Mouse (Mus musculus): ENCODE data around the gene Ap3s2. TPM values are rescaled to one million over a fixed set of nuclear protein-coding genes. Genes with fewer than 3 reads are reported as not detected.

Gene Ap3s2
- polyA plus RNA-seq, 1 experiment from 2014 or later = 48.2 TPM

DNA sequence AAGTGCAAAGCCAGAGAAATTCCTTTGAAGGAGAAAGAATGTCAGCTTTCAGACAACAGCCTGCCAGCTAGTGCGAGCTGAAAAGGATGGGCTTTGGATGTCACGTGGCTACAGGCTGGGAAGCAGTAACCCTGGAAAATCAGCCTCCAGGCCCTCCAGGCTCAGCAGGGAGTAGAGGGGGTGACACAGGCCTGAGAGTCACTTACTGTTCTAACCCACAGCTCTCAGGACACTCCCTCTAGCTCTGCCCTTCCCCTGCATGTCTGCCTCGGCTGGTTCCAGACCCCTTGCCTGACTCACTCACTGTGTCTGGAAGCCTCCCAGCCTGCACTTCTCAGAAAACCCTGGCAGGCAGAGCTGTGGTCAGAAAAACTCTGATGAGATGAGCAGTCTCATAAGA, 39.5 kb downstream of the Ap3s2 start:
- H3K4me3 ChIP-seq (replicated peaks) = no peak overlapping the region
- peaks cover 60% of the 10 kb centered on the region for H3K36me3 ChIP-seq (replicated peaks)
- H3K9ac ChIP-seq = no peak overlapping the region
- no peaks in the 10 kb centered on the region for H3K4me1 ChIP-seq
- H3K9me3 ChIP-seq = no peaks in the 10 kb centered on the region
- no peak for ATAC-seq (ENCODE audit: low FRiP score)
- H3K4me2 ChIP-seq = no peak overlapping the region
- 61% methylated on average over 3 of the region's 3 CpGs for WGBS
- no peaks in the 10 kb centered on the region for H3K27me3 ChIP-seq
- H3K27ac ChIP-seq = no peak overlapping the region

GRCm38 (mm10) chr7:79880033-79880432, 40.4 kb downstream of the Ap3s2 start:
- no peak overlapping the region for H3K27ac ChIP-seq
- no peak for ATAC-seq (ENCODE audit: low FRiP score)
- no peak overlapping the region for H3K4me3 ChIP-seq (replicated peaks)
- peaks cover 54% of the 10 kb centered on the region for H3K36me3 ChIP-seq (replicated peaks)
- no peak overlapping the region for H3K9ac ChIP-seq
- no peak overlapping the region for H3K4me2 ChIP-seq
- WGBS = 85% methylated on average over 6 of the region's 6 CpGs
- no peaks in the 10 kb centered on the region for H3K27me3 ChIP-seq
- no peaks in the 10 kb centered on the region for H3K4me1 ChIP-seq
- no peaks in the 10 kb centered on the region for H3K9me3 ChIP-seq

GRCm38 (mm10) chr7:79878455-79879025, 41.9 kb downstream of the Ap3s2 start:
- peaks cover 49% of the 10 kb centered on the region for H3K36me3 ChIP-seq (replicated peaks)
- H3K4me2 ChIP-seq = no peak overlapping the region
- no peak overlapping the region for H3K9ac ChIP-seq
- H3K4me1 ChIP-seq = no peaks in the 10 kb centered on the region
- no peaks in the 10 kb centered on the region for H3K9me3 ChIP-seq
- H3K27ac ChIP-seq = no peak overlapping the region
- no peaks in the 10 kb centered on the region for H3K27me3 ChIP-seq
- no peak for ATAC-seq (ENCODE audit: low FRiP score)
- WGBS = 64% methylated on average over 2 of the region's 2 CpGs
- H3K4me3 ChIP-seq (replicated peaks) = no peak overlapping the region

DNA sequence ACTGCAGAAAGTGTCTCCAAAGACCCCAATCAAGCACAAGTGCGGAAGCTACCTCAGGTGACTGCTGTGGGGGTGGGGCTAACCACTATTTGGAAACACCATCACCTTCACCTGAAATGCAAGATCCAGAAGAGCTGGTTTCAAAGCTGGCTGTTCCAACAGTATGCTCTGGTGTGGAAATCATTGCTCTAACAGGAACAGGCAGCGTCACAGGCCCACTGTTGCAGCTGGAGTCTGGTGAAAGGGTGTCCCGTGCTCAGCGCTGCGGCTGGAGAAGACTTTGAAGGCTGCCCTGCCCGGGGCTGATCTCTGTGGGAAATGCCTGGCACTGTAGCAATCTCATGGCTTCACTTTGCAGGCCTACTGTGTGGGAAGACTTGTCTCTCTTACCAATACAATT, 47.0 kb downstream of the Ap3s2 start:
- no peak overlapping the region for H3K9ac ChIP-seq
- no peak overlapping the region for H3K4me2 ChIP-seq
- no peaks in the 10 kb centered on the region for H3K27me3 ChIP-seq
- H3K9me3 ChIP-seq = no peaks in the 10 kb centered on the region
- 87% methylated on average over 6 of the region's 6 CpGs for WGBS
- no peak for ATAC-seq (ENCODE audit: low FRiP score)
- H3K27ac ChIP-seq = no peak overlapping the region
- H3K4me1 ChIP-seq = peaks cover 6% of the 10 kb centered on the region; the same call in 1 of the 2 replicates
- no peak overlapping the region for H3K4me3 ChIP-seq (replicated peaks)
- H3K36me3 ChIP-seq (replicated peaks) = 0 out of 2 replicates have a peak, but pooled peaks cover 8% of the 10 kb centered on the region

DNA sequence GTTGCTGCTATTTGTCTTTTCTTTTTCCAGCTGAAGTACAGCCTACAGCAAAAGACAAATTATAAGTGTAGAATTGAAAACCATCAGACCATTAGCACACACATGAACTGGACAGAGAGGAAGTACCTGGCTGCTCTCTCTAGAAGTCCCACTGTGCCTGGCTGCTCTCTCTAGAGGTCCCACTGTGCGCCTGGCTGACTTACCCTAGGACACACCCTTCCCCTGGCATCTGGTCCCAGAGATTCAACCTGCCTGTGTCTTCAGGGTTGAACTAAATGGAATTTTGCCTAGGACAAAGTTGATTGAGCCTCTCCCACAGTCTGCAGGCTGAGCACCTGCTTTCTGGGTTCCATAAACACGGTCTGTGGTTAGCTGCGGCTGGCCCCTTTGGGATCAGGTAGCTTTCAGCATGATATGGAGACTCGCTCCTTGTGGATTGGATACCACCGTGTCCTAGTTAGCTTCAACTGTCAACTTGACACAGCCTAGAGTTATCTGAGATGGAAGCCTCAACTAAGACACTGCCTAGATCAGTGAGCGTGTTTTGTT, 48.6 kb downstream of the Ap3s2 start:
- Histone ChIP-seq H3K27ac (no peak overlapping the region), H3K9me3 (no peaks in the 10 kb centered on the region), H3K4me2 (no peak overlapping the region), H3K9ac (no peak overlapping the region), H3K4me3 (replicated peaks) (no peak overlapping the region), H3K27me3 (no peaks in the 10 kb centered on the region), H3K4me1 (peaks cover 7% of the 10 kb centered on the region), H3K36me3 (replicated peaks) (0 out of 2 replicates have a peak, but pooled peaks cover 4% of the 10 kb centered on the region)
- no peak for ATAC-seq (ENCODE audit: low FRiP score)
- WGBS = 88% methylated on average over 6 of the region's 6 CpGs

GRCm38 (mm10) chr7:79869072-79869719, 51.3 kb downstream of the Ap3s2 start:
- Histone ChIP-seq H3K27ac (no peak overlapping the region), H3K9me3 (no peaks in the 10 kb centered on the region), H3K9ac (no peak overlapping the region), H3K4me2 (no peak overlapping the region), H3K4me1 (peaks cover 11% of the 10 kb centered on the region), H3K4me3 (replicated peaks) (no peak overlapping the region), H3K36me3 (replicated peaks) (no peaks in the 10 kb centered on the region), H3K27me3 (no peaks in the 10 kb centered on the region)
- WGBS = 59% methylated on average over 6 of the region's 6 CpGs
- ATAC-seq (ENCODE audit: low FRiP score) = no peak

GRCm38 (mm10) chr7:79868475-79868874, 52.0 kb downstream of the Ap3s2 start:
- no peak overlapping the region for H3K9ac ChIP-seq
- WGBS = 87% methylated on average over 7 of the region's 7 CpGs
- H3K27me3 ChIP-seq = no peaks in the 10 kb centered on the region
- no peak overlapping the region for H3K4me3 ChIP-seq (replicated peaks)
- H3K4me1 ChIP-seq = peaks cover 11% of the 10 kb centered on the region
- no peak overlapping the region for H3K4me2 ChIP-seq
- H3K36me3 ChIP-seq (replicated peaks) = no peaks in the 10 kb centered on the region
- ATAC-seq (ENCODE audit: low FRiP score) = no peak
- no peak overlapping the region for H3K27ac ChIP-seq
- no peaks in the 10 kb centered on the region for H3K9me3 ChIP-seq

DNA sequence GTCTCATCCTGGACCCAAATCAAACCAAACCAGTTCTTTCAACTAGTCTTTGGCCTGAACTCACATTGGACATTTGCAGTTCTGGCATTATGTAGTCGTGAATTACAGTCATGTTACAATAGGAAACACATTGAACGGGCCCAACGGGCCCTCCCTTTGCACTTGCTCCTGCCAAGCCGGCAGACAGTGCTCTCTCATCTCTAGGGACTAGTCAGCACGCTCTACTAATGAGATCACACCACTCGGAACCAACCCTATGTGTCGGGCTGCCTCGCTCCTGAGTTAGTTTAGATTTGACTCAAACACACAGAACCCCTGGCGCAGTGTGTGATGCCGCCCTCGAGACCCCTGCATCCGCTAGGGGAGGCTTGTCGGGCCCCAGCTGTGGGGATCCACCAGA, 52.6 kb downstream of the Ap3s2 start:
- Histone ChIP-seq H3K27ac (no peak overlapping the region), H3K9me3 (no peaks in the 10 kb centered on the region), H3K4me1 (peaks cover 11% of the 10 kb centered on the region), H3K4me2 (no peak overlapping the region), H3K36me3 (replicated peaks) (no peaks in the 10 kb centered on the region), H3K27me3 (no peaks in the 10 kb centered on the region), H3K9ac (no peak overlapping the region), H3K4me3 (replicated peaks) (no peak overlapping the region)
- WGBS = 83% methylated on average over 13 of the region's 13 CpGs
- no peak for ATAC-seq (ENCODE audit: low FRiP score)

GRCm38 (mm10) chr7:79866294-79867000, 54.0 kb downstream of the Ap3s2 start:
- 62% methylated on average over 3 of the region's 3 CpGs for WGBS
- no peak overlapping the region for H3K27ac ChIP-seq

GRCm38 (mm10) chr7:79861794-79862193, 58.7 kb downstream of the Ap3s2 start:
- H3K27ac ChIP-seq = no peak overlapping the region
- no peak overlapping the region for H3K9ac ChIP-seq
- no peaks in the 10 kb centered on the region for H3K9me3 ChIP-seq
- no peak overlapping the region for H3K4me3 ChIP-seq (replicated peaks)
- no peak overlapping the region for H3K4me2 ChIP-seq
- no peaks in the 10 kb centered on the region for H3K36me3 ChIP-seq (replicated peaks)
- H3K4me1 ChIP-seq = peaks cover 4% of the 10 kb centered on the region
- 88% methylated on average over 8 of the region's 8 CpGs for WGBS
- no peak for ATAC-seq (ENCODE audit: low FRiP score)
- H3K27me3 ChIP-seq = no peaks in the 10 kb centered on the region

More at GRCm38 (mm10) chr7:79866294-79867000, 54.0 kb downstream of the Ap3s2 start:
- H3K4me2 ChIP-seq = no peak overlapping the region
- H3K9me3 ChIP-seq = no peaks in the 10 kb centered on the region
- H3K9ac ChIP-seq = no peak overlapping the region
- H3K36me3 ChIP-seq (replicated peaks) = no peaks in the 10 kb centered on the region
- H3K4me3 ChIP-seq (replicated peaks) = no peak overlapping the region
- H3K27me3 ChIP-seq = no peaks in the 10 kb centered on the region
- peaks cover 11% of the 10 kb centered on the region for H3K4me1 ChIP-seq
- ATAC-seq (ENCODE audit: low FRiP score) = no peak; the same call in 1 of the 2 replicates

DNA sequence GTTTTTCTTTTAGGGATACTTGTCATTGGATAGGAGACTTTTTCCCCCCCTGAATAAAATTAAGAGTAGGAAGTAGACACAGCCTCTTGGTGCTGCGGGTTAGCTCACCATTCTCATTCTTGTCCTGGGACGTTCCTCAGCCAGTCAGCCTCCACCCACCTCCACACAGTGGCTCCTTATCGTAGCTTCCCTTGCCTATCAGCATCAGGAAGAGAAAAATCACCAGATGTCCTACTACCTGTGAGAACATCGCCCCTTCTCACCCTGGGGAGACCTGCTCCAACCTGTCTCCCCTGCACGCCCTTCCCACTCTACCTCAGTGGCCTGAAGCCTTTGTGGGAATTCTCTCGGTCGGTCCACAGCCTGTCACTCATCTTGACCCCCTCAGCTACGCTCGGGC, 59.6 kb downstream of the Ap3s2 start, which contains the start of gene Anpep:
TSS of gene Anpep (minus strand) at position 249 of the 400 bp plus-strand sequence.
- H3K9ac ChIP-seq = no peak within 1 kb of the TSS
- ATAC-seq (ENCODE audit: low FRiP score) = no peak
- no peaks in the 10 kb centered on the region for H3K27me3 ChIP-seq
- no peaks in the 10 kb centered on the region for H3K4me1 ChIP-seq
- no peaks in the 10 kb centered on the region for H3K36me3 ChIP-seq (replicated peaks)
- no peak within 1 kb of the TSS for H3K4me3 ChIP-seq (replicated peaks)
- no peak within 1 kb of the TSS for H3K27ac ChIP-seq
- no peak within 1 kb of the TSS for H3K4me2 ChIP-seq
- WGBS = 82% methylated on average over 9 of the region's 9 CpGs
- H3K9me3 ChIP-seq = no peaks in the 10 kb centered on the region

DNA sequence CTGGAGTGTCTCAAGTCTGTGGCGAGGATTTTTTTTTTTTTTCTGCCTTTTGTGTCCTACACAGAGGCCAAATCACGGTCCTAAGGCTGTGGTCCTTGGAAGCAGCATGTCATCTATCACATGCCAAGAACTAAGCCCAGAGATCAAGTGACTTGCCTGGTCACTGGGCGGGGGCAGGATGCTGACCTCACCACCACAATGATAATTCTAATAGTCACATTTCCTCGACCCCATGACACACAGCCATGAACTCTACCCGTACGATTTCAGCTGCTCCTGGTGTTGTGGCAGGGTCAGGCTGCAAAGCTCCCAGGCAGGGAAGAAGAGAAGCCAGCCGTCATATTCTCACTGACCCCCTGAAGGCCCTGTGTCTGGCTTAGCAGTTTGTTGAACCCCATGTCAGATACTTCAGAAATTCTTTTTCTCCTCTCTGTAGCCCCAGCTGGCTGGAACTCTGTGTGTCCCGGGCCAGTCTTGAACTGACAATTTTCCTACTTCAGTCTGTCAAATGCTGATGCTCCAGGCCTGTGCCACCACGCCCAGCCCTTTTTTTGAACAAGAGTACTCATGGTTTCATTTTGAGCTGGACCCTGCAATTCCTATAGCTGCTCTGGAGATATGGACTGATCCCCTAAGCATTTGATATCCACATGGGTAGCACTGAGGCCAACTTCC, 61.4 kb downstream of the Ap3s2 start:
- Histone ChIP-seq H3K36me3 (replicated peaks) (no peaks in the 10 kb centered on the region), H3K4me2 (no peak overlapping the region), H3K9me3 (no peaks in the 10 kb centered on the region), H3K27ac (no peak overlapping the region), H3K4me1 (no peaks in the 10 kb centered on the region), H3K27me3 (no peaks in the 10 kb centered on the region), H3K9ac (no peak overlapping the region), H3K4me3 (replicated peaks) (no peak overlapping the region)
- no peak for ATAC-seq (ENCODE audit: low FRiP score)
- 83% methylated on average over 9 of the region's 9 CpGs for WGBS

All from forebrain, embryonic 12.5 days (tissue).